Mouse (Mus musculus) limb, embryonic 13.5 days (tissue): ENCODE measurements around the gene Fkbp1b. TPM values are rescaled to one million over a fixed set of nuclear protein-coding genes. Genes with fewer than 3 reads are reported as not detected.
A peak's percentile ranks its signal among the peaks of the same experiment; 100 is the strongest.

Source experiments
- ATAC-seq: fragments of 200-750 bp; cut with Nextera tagmentation; 2 replicates; pipeline ENCODE4 v1.8.0; 2017; ENCODE audit warnings: low read depth, moderate number of reproducible peaks, moderate TSS enrichment; ENCODE audit not compliant: low FRiP score
- H3K27ac ChIP-seq: fragments of 300-500 bp; sonication (generic); 2 replicates; pipeline ENCODE4 v1.5.1; 2015; ENCODE audit warnings: inconsistent platforms, mild to moderate bottlenecking, moderate library complexity
- H3K27me3 ChIP-seq: fragments of 300-500 bp; sonication (generic); 2 replicates; pipeline ENCODE4 v1.6.1; 2015; ENCODE audit warnings: mild to moderate bottlenecking, inconsistent platforms
- H3K36me3 ChIP-seq: fragments of 300-500 bp; sonication (generic); 2 replicates; pipeline ENCODE4 v1.6.1; 2015; ENCODE audit warnings: inconsistent platforms, mild to moderate bottlenecking, moderate library complexity
- H3K4me1 ChIP-seq: fragments of 300-500 bp; sonication (generic); 2 replicates; pipeline ENCODE4 v1.6.1; 2015; ENCODE audit warnings: inconsistent platforms
- H3K4me2 ChIP-seq: fragments of 300-500 bp; sonication (generic); replicated peaks from 2 replicates; pipeline ENCODE4 v1.6.1; 2015; ENCODE audit warnings: inconsistent platforms, mild to moderate bottlenecking, moderate library complexity
- H3K4me3 ChIP-seq: fragments of 300-500 bp; sonication (generic); 2 replicates; pipeline ENCODE4 v1.5.1; 2015; ENCODE audit warnings: moderate library complexity, mild to moderate bottlenecking, inconsistent platforms
- H3K9ac ChIP-seq: fragments of 300-500 bp; sonication (generic); 2 replicates; pipeline ENCODE4 v1.6.1; 2015; ENCODE audit warnings: mild to moderate bottlenecking, inconsistent platforms
- H3K9me3 ChIP-seq: fragments of 300-500 bp; sonication (generic); 2 replicates; pipeline ENCODE4 v1.6.1; 2016; ENCODE audit warnings: inconsistent platforms
- WGBS: fragments of 180-500 bp; shearing (Covaris S2); methylation state at CpG from one replicate; pipeline ENCODE4 v1.1.7; 2015; 5-methylcytosine and 5-hydroxymethylcytosine counted together
- polyA plus RNA-seq: library from polyadenylated mRNA; unstranded; fragments of >200 nt; fragmentation: Nextera tagmentation; extraction: Ambion mirVana; gene quantifications from 2 replicates; pipeline ENCODE4 v1.2.1, GENCODE M21; 2015

The Fkbp1b gene
- polyA plus RNA-seq, 1 experiment from 2014 or later: 14.8 TPM

GRCm38 (mm10) chr12:4872983-4873477, 31.6 kb upstream of the Fkbp1b start:
- 76% methylated on average over 5 of the region's 5 CpGs for WGBS
- no peak for ATAC-seq
- Histone ChIP-seq H3K4me2 (no peak overlapping the region), H3K9ac (no peak overlapping the region), H3K4me3 (no peak overlapping the region), H3K27me3 (0 out of 2 replicates have a peak, but pooled peaks cover 8% of the 10 kb centered on the region), H3K4me1 (peaks cover 10% of the 10 kb centered on the region), H3K36me3 (no peaks in the 10 kb centered on the region), H3K9me3 (no peaks in the 10 kb centered on the region), H3K27ac (no peak overlapping the region)

- no peaks in the 10 kb centered on the region for H3K9me3 ChIP-seq
- ATAC-seq: no peak
- no peak overlapping the region for H3K4me2 ChIP-seq
- no peaks in the 10 kb centered on the region for H3K36me3 ChIP-seq
- peaks cover 10% of the 10 kb centered on the region for H3K4me1 ChIP-seq
- WGBS: 65% methylated on average over 4 of the region's 4 CpGs
- H3K9ac ChIP-seq: no peak overlapping the region
- 0 out of 2 replicates have a peak, but pooled peaks cover 8% of the 10 kb centered on the region for H3K27me3 ChIP-seq
- no peak overlapping the region for H3K27ac ChIP-seq
- no peak overlapping the region for H3K4me3 ChIP-seq
Observed at GRCm38 (mm10) chr12:4872273-4872672, 30.9 kb upstream of the Fkbp1b start.

- no peak overlapping the region for H3K4me2 ChIP-seq
- 0 out of 2 replicates have a peak, but pooled peaks cover 8% of the 10 kb centered on the region for H3K27me3 ChIP-seq
- H3K36me3 ChIP-seq: no peaks in the 10 kb centered on the region
- no peak overlapping the region for H3K4me3 ChIP-seq
- no peak for ATAC-seq
- peaks cover 10% of the 10 kb centered on the region for H3K4me1 ChIP-seq
- no peak overlapping the region for H3K27ac ChIP-seq
- no peak overlapping the region for H3K9ac ChIP-seq
- no peaks in the 10 kb centered on the region for H3K9me3 ChIP-seq
- 88% methylated on average over 5 of the region's 5 CpGs for WGBS
Observed at GRCm38 (mm10) chr12:4871260-4871659, 29.9 kb upstream of the Fkbp1b start.

GRCm38 (mm10) chr12:4868924-4869323, 27.5 kb upstream of the Fkbp1b start:
- H3K36me3 ChIP-seq: no peaks in the 10 kb centered on the region
- no peaks in the 10 kb centered on the region for H3K9me3 ChIP-seq
- no peak overlapping the region for H3K9ac ChIP-seq
- 75% methylated on average over 8 of the region's 8 CpGs for WGBS
- H3K4me3 ChIP-seq: no peak overlapping the region
- H3K4me2 ChIP-seq: no peak overlapping the region
- H3K27ac ChIP-seq: no peak overlapping the region
- 0 out of 2 replicates have a peak, but pooled peaks cover 8% of the 10 kb centered on the region for H3K27me3 ChIP-seq
- peaks cover 11% of the 10 kb centered on the region for H3K4me1 ChIP-seq
- ATAC-seq: no peak

GRCm38 (mm10) chr12:4864338-4864690, 22.9 kb upstream of the Fkbp1b start:
- no peak overlapping the region for H3K9ac ChIP-seq
- no peak for ATAC-seq
- no peaks in the 10 kb centered on the region for H3K9me3 ChIP-seq
- H3K4me3 ChIP-seq: no peak overlapping the region
- H3K4me1 ChIP-seq: peaks cover 24% of the 10 kb centered on the region
- no peak overlapping the region for H3K4me2 ChIP-seq
- peak overlapping the region; percentile 58; the same call in 1 of the 2 replicates for H3K27ac ChIP-seq
- H3K27me3 ChIP-seq: no peaks in the 10 kb centered on the region
- H3K36me3 ChIP-seq: peaks cover 10% of the 10 kb centered on the region; the same call in 1 of the 2 replicates
- 74% methylated on average over 4 of the region's 4 CpGs for whole genome bisulfite sequencing

- H3K9me3 ChIP-seq: no peaks in the 10 kb centered on the region
- no peak overlapping the region for H3K4me3 ChIP-seq
- 0 out of 2 replicates have a peak overlapping the region, but pooled peaks have one; percentile 39 for H3K9ac ChIP-seq
- no peaks in the 10 kb centered on the region for H3K27me3 ChIP-seq
- peaks cover 25% of the 10 kb centered on the region for H3K4me1 ChIP-seq
- H3K36me3 ChIP-seq: peaks cover 10% of the 10 kb centered on the region; the same call in 1 of the 2 replicates
- peak overlapping the region; percentile 58; the same call in 1 of the 2 replicates for H3K27ac ChIP-seq
- peak; percentile 76 for ATAC-seq
- H3K4me2 ChIP-seq: no peak overlapping the region
- WGBS: 52% methylated on average over 4 of the region's 4 CpGs
Observed at GRCm38 (mm10) chr12:4863654-4864337, 22.4 kb upstream of the Fkbp1b start.

- no peak for ATAC-seq
- Histone ChIP-seq H3K27me3 (no peaks in the 10 kb centered on the region), H3K9me3 (no peaks in the 10 kb centered on the region), H3K36me3 (peaks cover 17% of the 10 kb centered on the region), H3K9ac (no peak overlapping the region), H3K4me2 (no peak overlapping the region), H3K27ac (no peak overlapping the region), H3K4me1 (peaks cover 25% of the 10 kb centered on the region), H3K4me3 (no peak overlapping the region)
- 85% methylated on average over 4 of the region's 4 CpGs for WGBS
Observed at GRCm38 (mm10) chr12:4862672-4863071, 21.3 kb upstream of the Fkbp1b start.

- H3K27me3 ChIP-seq: no peaks in the 10 kb centered on the region
- H3K4me2 ChIP-seq: no peak overlapping the region
- H3K36me3 ChIP-seq: peaks cover 42% of the 10 kb centered on the region
- H3K4me1 ChIP-seq: peaks cover 22% of the 10 kb centered on the region
- no peak for ATAC-seq
- WGBS: 35% methylated on average over 11 of the region's 11 CpGs
- H3K9me3 ChIP-seq: no peaks in the 10 kb centered on the region
- no peak overlapping the region for H3K9ac ChIP-seq
- H3K4me3 ChIP-seq: no peak overlapping the region
- H3K27ac ChIP-seq: no peak overlapping the region
Observed at GRCm38 (mm10) chr12:4859241-4859914, 18.0 kb upstream of the Fkbp1b start.

GRCm38 (mm10) chr12:4856834-4857233, 15.4 kb upstream of the Fkbp1b start:
- WGBS: 92% methylated on average over 2 of the region's 2 CpGs
- no peak for ATAC-seq
- no peak overlapping the region for H3K4me3 ChIP-seq
- H3K4me2 ChIP-seq: no peak overlapping the region
- peaks cover 7% of the 10 kb centered on the region for H3K4me1 ChIP-seq
- H3K27me3 ChIP-seq: no peaks in the 10 kb centered on the region
- H3K36me3 ChIP-seq: peaks cover 57% of the 10 kb centered on the region
- no peaks in the 10 kb centered on the region for H3K9me3 ChIP-seq
- H3K27ac ChIP-seq: no peak overlapping the region
- H3K9ac ChIP-seq: no peak overlapping the region

- Histone ChIP-seq H3K4me1 (peaks cover 7% of the 10 kb centered on the region), H3K27me3 (no peaks in the 10 kb centered on the region), H3K36me3 (peaks cover 62% of the 10 kb centered on the region), H3K9me3 (no peaks in the 10 kb centered on the region), H3K4me2 (no peak overlapping the region), H3K4me3 (no peak overlapping the region), H3K27ac (no peak overlapping the region), H3K9ac (no peak overlapping the region)
- no peak for ATAC-seq
- 96% methylated on average over 5 of the region's 5 CpGs for WGBS
Observed at GRCm38 (mm10) chr12:4856160-4856559, 14.8 kb upstream of the Fkbp1b start.

- Histone ChIP-seq H3K27ac (peak overlapping the region; percentile 76; the same call in 1 of the 2 replicates), H3K36me3 (no peaks in the 10 kb centered on the region), H3K4me2 (peak overlapping the region; percentile 76), H3K9ac (peak overlapping the region; percentile 73), H3K9me3 (no peaks in the 10 kb centered on the region), H3K4me3 (peak overlapping the region; percentile 70), H3K4me1 (peaks cover 27% of the 10 kb centered on the region), H3K27me3 (no peaks in the 10 kb centered on the region; the same call in 1 of the 2 replicates)
- no peak for ATAC-seq
- WGBS: 0% methylated on average over 12 of the region's 12 CpGs
Observed at GRCm38 (mm10) chr12:4843741-4844140, 2.4 kb upstream of the Fkbp1b start.

- under 1% methylated on average over 30 of the region's 30 CpGs for WGBS
- peak within 1 kb of the TSS; percentile 73 for H3K9ac ChIP-seq
- no peaks in the 10 kb centered on the region; the same call in 1 of the 2 replicates for H3K27me3 ChIP-seq
- H3K9me3 ChIP-seq: no peaks in the 10 kb centered on the region
- peak within 1 kb of the TSS; percentile 76; the same call in 1 of the 2 replicates for H3K27ac ChIP-seq
- H3K4me1 ChIP-seq: peaks cover 27% of the 10 kb centered on the region
- H3K36me3 ChIP-seq: no peaks in the 10 kb centered on the region
- peak; percentile 91 for ATAC-seq
- peak within 1 kb of the TSS; percentile 90 for H3K4me2 ChIP-seq
- H3K4me3 ChIP-seq: peak within 1 kb of the TSS; percentile 78
Observed at GRCm38 (mm10) chr12:4842890-4843597, 1.7 kb upstream of the Fkbp1b start, which contains the start of gene Wdcp. Gene Wdcp (plus strand): TSS chr12:4843303.
